Mouse (Mus musculus): ENCODE measurements around the gene Sh3gl1. TPM values are rescaled to one million over a fixed set of nuclear protein-coding genes. Genes with fewer than 3 reads are reported as not detected.

The Sh3gl1 gene
- polyA plus RNA-seq, 1 experiment from 2014 or later = 200 TPM

DNA sequence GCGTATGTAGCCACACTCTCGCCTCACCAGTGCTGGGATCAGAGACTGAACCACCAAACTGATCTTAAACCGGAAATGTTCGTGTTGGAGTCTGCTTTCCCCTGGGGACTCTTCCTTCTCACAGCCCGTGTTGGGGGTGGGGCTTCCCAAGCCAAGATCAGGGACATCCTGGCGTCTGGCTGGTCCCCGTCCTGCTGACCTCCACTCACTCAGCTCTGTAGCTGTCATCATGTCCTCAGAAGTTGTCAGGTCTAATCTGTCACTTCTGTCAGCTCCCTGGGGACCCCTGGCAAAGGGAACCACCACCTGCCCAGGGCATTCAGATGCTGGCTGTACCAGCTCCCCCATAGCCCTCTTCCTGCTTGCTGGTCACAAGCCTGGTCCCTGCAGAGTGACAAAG lies 68.2 kb downstream of the Sh3gl1 start:
- Histone ChIP-seq H3K36me3 (peaks cover 54% of the 10 kb centered on the region), H3K4me1 (peaks cover 18% of the 10 kb centered on the region), H3K9me3 (no peaks in the 10 kb centered on the region), H3K9ac (no peak overlapping the region), H3K4me2 (replicated peaks) (no peak overlapping the region), H3K27me3 (0 out of 2 replicates have a peak, but pooled peaks cover 6% of the 10 kb centered on the region), H3K27ac (no peak overlapping the region), H3K4me3 (no peak overlapping the region)
- WGBS = 59% methylated on average over 7 of the region's 7 CpGs
- no peak for ATAC-seq (ENCODE audit: low FRiP score, low read depth)

DNA sequence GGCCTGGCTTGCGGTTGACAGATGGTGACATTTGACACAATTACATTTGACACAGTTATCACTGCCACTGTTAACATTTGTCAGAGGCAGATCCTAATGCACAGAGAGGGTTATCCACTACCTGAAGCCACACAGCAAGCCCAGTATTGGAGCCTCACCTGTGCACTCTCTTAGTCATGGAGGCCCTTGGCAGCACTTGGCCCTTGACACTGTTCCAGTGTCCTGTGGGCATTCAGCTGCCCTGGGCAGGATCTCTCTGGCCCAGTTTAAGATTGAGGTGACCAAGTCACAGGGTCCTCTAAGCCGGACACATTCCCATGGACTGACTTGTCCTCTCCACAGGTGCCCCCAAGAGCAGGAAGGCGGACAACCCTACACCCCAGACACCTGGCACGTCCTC lies 69.2 kb downstream of the Sh3gl1 start:
- 0 out of 2 replicates have a peak, but pooled peaks cover 6% of the 10 kb centered on the region for H3K27me3 ChIP-seq
- peaks cover 56% of the 10 kb centered on the region for H3K36me3 ChIP-seq
- no peak overlapping the region for H3K4me3 ChIP-seq
- H3K4me2 ChIP-seq (replicated peaks) = no peak overlapping the region
- no peak overlapping the region for H3K9ac ChIP-seq
- no peak for ATAC-seq (ENCODE audit: low FRiP score, low read depth)
- peaks cover 18% of the 10 kb centered on the region for H3K4me1 ChIP-seq
- H3K27ac ChIP-seq = no peak overlapping the region
- 88% methylated on average over 4 of the region's 4 CpGs for WGBS
- no peaks in the 10 kb centered on the region for H3K9me3 ChIP-seq

Other genes with a start within 250 kb of the Sh3gl1 start
- gene Zfp119a, start 157.7 kb downstream of the Sh3gl1 start, polyA plus RNA-seq (2015; fragmentation: Nextera tagmentation; extraction: Ambion mirVana) = 11.0 and 11.3 TPM in 2 replicates
- gene Zfp959, start 144.5 kb downstream of the Sh3gl1 start, polyA plus RNA-seq (2015; fragmentation: Nextera tagmentation; extraction: Ambion mirVana) = 13.9 and 14.3 TPM in 2 replicates
- gene Zfp119b, start 87.1 kb downstream of the Sh3gl1 start, polyA plus RNA-seq (2015; fragmentation: Nextera tagmentation; extraction: Ambion mirVana) = 7.0 and 7.6 TPM in 2 replicates
- gene Ebi3, start 84.0 kb downstream of the Sh3gl1 start, polyA plus RNA-seq (2015; fragmentation: Nextera tagmentation; extraction: Ambion mirVana) = 1.3 and 1.4 TPM in 2 replicates
- 25.5 and 27.8 TPM in 2 replicates for gene Yju2, start 77.5 kb downstream of the Sh3gl1 start, polyA plus RNA-seq (2015; fragmentation: Nextera tagmentation; extraction: Ambion mirVana)
- gene Shd, start 66.2 kb downstream of the Sh3gl1 start, polyA plus RNA-seq (2015; fragmentation: Nextera tagmentation; extraction: Ambion mirVana) = 50.4 and 50.7 TPM in 2 replicates
- gene Fsd1, start 50.1 kb downstream of the Sh3gl1 start, polyA plus RNA-seq (2015; fragmentation: Nextera tagmentation; extraction: Ambion mirVana) = 36.4 and 39.2 TPM in 2 replicates
- gene Stap2, start 31.1 kb downstream of the Sh3gl1 start, polyA plus RNA-seq (2015; fragmentation: Nextera tagmentation; extraction: Ambion mirVana) = 8.1 and 9.2 TPM in 2 replicates
- 108 and 109 TPM in 2 replicates for gene Mpnd, start 30.9 kb downstream of the Sh3gl1 start, polyA plus RNA-seq (2015; fragmentation: Nextera tagmentation; extraction: Ambion mirVana)
- 27.4 and 29.0 TPM in 2 replicates for gene Chaf1a, start 3.8 kb upstream of the Sh3gl1 start, polyA plus RNA-seq (2015; fragmentation: Nextera tagmentation; extraction: Ambion mirVana)
- 45.3 and 49.4 TPM in 2 replicates for gene Ubxn6, start 38.4 kb upstream of the Sh3gl1 start, polyA plus RNA-seq (2015; fragmentation: Nextera tagmentation; extraction: Ambion mirVana)
- gene Hdgfl2, start 43.0 kb upstream of the Sh3gl1 start, polyA plus RNA-seq (2015; fragmentation: Nextera tagmentation; extraction: Ambion mirVana) = 152 and 156 TPM in 2 replicates
- 0.03 and 0.04 TPM in 2 replicates for gene Plin4, start 73.2 kb upstream of the Sh3gl1 start, polyA plus RNA-seq (2015; fragmentation: Nextera tagmentation; extraction: Ambion mirVana)
- gene Plin5, start 81.0 kb upstream of the Sh3gl1 start, polyA plus RNA-seq (2015; fragmentation: Nextera tagmentation; extraction: Ambion mirVana) = 0.13 TPM in 1 of 2 replicates, not detected in the other
- gene Lrg1, start 85.4 kb upstream of the Sh3gl1 start, polyA plus RNA-seq (2015; fragmentation: Nextera tagmentation; extraction: Ambion mirVana) = 0.27 and 0.37 TPM in 2 replicates
- gene Sema6b, start 103.7 kb upstream of the Sh3gl1 start, polyA plus RNA-seq (2015; fragmentation: Nextera tagmentation; extraction: Ambion mirVana) = 2.5 and 2.6 TPM in 2 replicates
- 11.3 and 12.0 TPM in 2 replicates for gene Tnfaip8l1, start 125.8 kb upstream of the Sh3gl1 start, polyA plus RNA-seq (2015; fragmentation: Nextera tagmentation; extraction: Ambion mirVana)
- 98.6 and 102 TPM in 2 replicates for gene Mydgf, start 147.3 kb upstream of the Sh3gl1 start, polyA plus RNA-seq (2015; fragmentation: Nextera tagmentation; extraction: Ambion mirVana)
- gene Dpp9, start 182.3 kb upstream of the Sh3gl1 start, polyA plus RNA-seq (2015; fragmentation: Nextera tagmentation; extraction: Ambion mirVana) = 34.9 and 39.8 TPM in 2 replicates
- 12.3 and 13.7 TPM in 2 replicates for gene Fem1a, start 220.2 kb upstream of the Sh3gl1 start, polyA plus RNA-seq (2015; fragmentation: Nextera tagmentation; extraction: Ambion mirVana)
- gene Ticam1, start 240.2 kb upstream of the Sh3gl1 start, polyA plus RNA-seq (2015; fragmentation: Nextera tagmentation; extraction: Ambion mirVana) = 4.4 and 4.6 TPM in 2 replicates

Measured in limb, embryonic 13.5 days (tissue).